Mouse (Mus musculus) cerebellum, adult 2 months (tissue): ENCODE results near the gene Cnep1r1.

Experiments used
- CTCF ChIP-seq: fragments of 200-500 bp; IDR thresholded peaks from 2 replicates; pipeline ENCODE4 v1.5.1; 2011; ENCODE audit warnings: low read depth, mild to moderate bottlenecking, control low read depth, low read length, moderate library complexity, borderline replicate concordance; ENCODE audit not compliant: insufficient read depth
- POLR2A ChIP-seq: fragments of 200-500 bp; IDR thresholded peaks from 2 replicates; pipeline ENCODE4 v1.6.1; 2011; ENCODE audit warnings: low read length, control low read depth, borderline replicate concordance; ENCODE audit not compliant: insufficient read depth

DNA sequence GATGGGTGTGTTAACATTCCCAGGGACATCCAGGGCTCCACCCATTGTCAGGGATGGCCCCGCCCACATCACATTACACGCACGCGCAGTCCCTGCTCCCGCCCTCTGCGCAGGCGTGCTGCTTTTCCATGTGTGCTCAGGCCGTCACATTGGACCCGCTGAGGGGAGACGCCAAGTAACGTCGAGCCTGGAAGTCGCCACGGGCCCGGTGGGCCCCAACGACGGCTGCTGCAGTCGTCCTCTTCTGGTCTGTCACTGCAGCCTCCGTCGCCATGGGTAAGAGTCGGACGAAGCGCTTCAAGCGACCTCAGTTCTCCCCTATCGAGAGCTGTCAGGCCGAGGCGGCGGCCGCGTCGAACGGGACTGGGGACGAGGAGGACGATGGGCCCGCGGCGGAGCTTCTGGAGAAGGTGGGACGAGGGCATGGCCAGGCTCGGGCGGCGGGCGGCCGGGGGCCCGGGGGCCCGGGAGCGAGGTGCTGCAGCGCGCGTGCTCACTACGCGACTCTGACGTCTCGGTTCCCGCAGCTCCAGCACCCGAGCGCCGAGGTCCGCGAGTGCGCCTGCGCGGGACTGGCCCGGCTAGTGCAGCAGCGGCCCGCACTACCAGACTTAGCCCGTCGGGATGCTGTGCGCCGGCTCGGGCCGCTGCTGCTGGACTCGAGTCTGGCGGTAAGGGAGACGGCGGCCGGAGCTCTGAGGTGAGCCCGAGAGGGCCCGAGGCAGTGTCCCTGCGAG, 19.3 kb downstream of the Cnep1r1 start, which contains the start of gene Heatr3:
- TF ChIP-seq CTCF (no peak), POLR2A (peak; percentile 94)
